Mouse (Mus musculus): Measurements from ENCODE around the gene 9230104L09Rik.

- TF ChIP-seq CTCF (IDR thresholded peaks at IDR 0.05; ENCODE audit: control insufficient read depth, insufficient read depth, low read length): no peak
- no peak for TF ChIP-seq POLR2A (IDR thresholded peaks at IDR 0.05; ENCODE audit: borderline replicate concordance, control insufficient read depth, low read depth, low read length)
Observed at GRCm38 (mm10) chr2:148806696-148807095, 58.1 kb downstream of the 9230104L09Rik start.

Data from bone marrow, adult 2 months (tissue).